Mouse (Mus musculus) embryonic fibroblast, embryonic 13.5 days (primary cell): ENCODE data around the gene Tob2.

Source experiments
- CTCF ChIP-seq: IDR thresholded peaks from 2 replicates; pipeline ENCODE4 v1.5.1; 2011; ENCODE audit warnings: mild to moderate bottlenecking, control low read depth, low read length, moderate library complexity, borderline replicate concordance; ENCODE audit not compliant: insufficient read depth
- POLR2A ChIP-seq: IDR thresholded peaks from 2 replicates; pipeline ENCODE4 v1.6.1; 2011; ENCODE audit warnings: low read depth, mild to moderate bottlenecking, control low read depth, low read length, moderate library complexity

- TF ChIP-seq CTCF: no peak
- TF ChIP-seq POLR2A: no peak
Observed at GRCm38 (mm10) chr15:81829208-81829580, 29.4 kb downstream of the Tob2 start.
